Mouse (Mus musculus): ENCODE results near the gene Prelid1. TPM values are rescaled to one million over a fixed set of nuclear protein-coding genes. Genes with fewer than 3 reads are reported as not detected.

The Prelid1 gene
- total and polyA plus RNA-seq, 2 experiments from 2014 or later: 159 to 313 TPM

- Histone ChIP-seq H3K9me3 (ENCODE audit: low read length) (no peaks in the 10 kb centered on the region), H3K27me3 (ENCODE audit: insufficient read depth, low read length) (no peaks in the 10 kb centered on the region), H3K36me3 (ENCODE audit: insufficient read depth) (peaks cover 4% of the 10 kb centered on the region), H3K4me2 (ENCODE audit: low read depth) (peak overlapping the region; percentile 95), H3K27ac (ENCODE audit: low read depth, low read length) (no peak overlapping the region), H3K4me3 (ENCODE audit: low read depth, low read length) (peak overlapping the region; percentile 69), H3K9ac (no peak overlapping the region), H3K4me1 (ENCODE audit: insufficient read depth) (peaks cover 5% of the 10 kb centered on the region; the same call in 1 of the 2 replicates)
- DNase-seq: no peak
- peak; percentile 65 for TF ChIP-seq CTCF (IDR thresholded peaks at IDR 0.05; ENCODE audit: low read depth)
- ATAC-seq: no peak
- WGBS: 51% methylated on average over 14 of the region's 14 CpGs
These were observed 10.5 kb downstream of the Prelid1 start for GRCm38 (mm10) chr13:55330567-55331400.

GRCm38 (mm10) chr13:55332331-55332730 lies 12.0 kb downstream of the Prelid1 start:
- no peak overlapping the region for H3K4me2 ChIP-seq (ENCODE audit: low read depth)
- no peak overlapping the region for H3K27ac ChIP-seq (ENCODE audit: low read depth, low read length)
- H3K4me1 ChIP-seq (ENCODE audit: insufficient read depth): peaks cover 1% of the 10 kb centered on the region; the same call in 1 of the 2 replicates
- WGBS: 81% methylated on average over 3 of the region's 3 CpGs
- H3K36me3 ChIP-seq (ENCODE audit: insufficient read depth): no peaks in the 10 kb centered on the region
- ATAC-seq: no peak
- H3K9ac ChIP-seq: no peak overlapping the region
- no peaks in the 10 kb centered on the region for H3K27me3 ChIP-seq (ENCODE audit: insufficient read depth, low read length)
- TF ChIP-seq CTCF (IDR thresholded peaks at IDR 0.05; ENCODE audit: low read depth): no peak
- no peaks in the 10 kb centered on the region for H3K9me3 ChIP-seq (ENCODE audit: low read length)
- DNase-seq: no peak
- no peak overlapping the region for H3K4me3 ChIP-seq (ENCODE audit: low read depth, low read length)

GRCm38 (mm10) chr13:55335701-55336100 lies 15.4 kb downstream of the Prelid1 start:
- Histone ChIP-seq H3K4me2 (ENCODE audit: low read depth) (no peak overlapping the region), H3K4me3 (ENCODE audit: low read depth, low read length) (no peak overlapping the region), H3K9me3 (ENCODE audit: low read length) (no peaks in the 10 kb centered on the region), H3K36me3 (ENCODE audit: insufficient read depth) (no peaks in the 10 kb centered on the region), H3K27ac (ENCODE audit: low read depth, low read length) (no peak overlapping the region), H3K27me3 (ENCODE audit: insufficient read depth, low read length) (no peaks in the 10 kb centered on the region), H3K4me1 (ENCODE audit: insufficient read depth) (no peaks in the 10 kb centered on the region), H3K9ac (no peak overlapping the region)
- ATAC-seq (no peak), DNase-seq (no peak)
- 89% methylated on average over 4 of the region's 4 CpGs for WGBS
- no peak for TF ChIP-seq CTCF (IDR thresholded peaks at IDR 0.05; ENCODE audit: low read depth)

GRCm38 (mm10) chr13:55337341-55337975 lies 17.2 kb downstream of the Prelid1 start:
- 78% methylated on average over 10 of the region's 10 CpGs for WGBS
- no peak overlapping the region for H3K4me3 ChIP-seq (ENCODE audit: low read depth, low read length)

GRCm38 (mm10) chr13:55338131-55339054 lies 18.1 kb downstream of the Prelid1 start:
- H3K9me3 ChIP-seq (ENCODE audit: low read length): no peaks in the 10 kb centered on the region
- no peaks in the 10 kb centered on the region for H3K36me3 ChIP-seq (ENCODE audit: insufficient read depth)
- no peak for TF ChIP-seq CTCF (IDR thresholded peaks at IDR 0.05; ENCODE audit: low read depth)
- DNase-seq: peak; percentile 29
- WGBS: 52% methylated on average over 12 of the region's 12 CpGs
- no peaks in the 10 kb centered on the region for H3K4me1 ChIP-seq (ENCODE audit: insufficient read depth)
- no peak overlapping the region for H3K4me3 ChIP-seq (ENCODE audit: low read depth, low read length)
- no peaks in the 10 kb centered on the region for H3K27me3 ChIP-seq (ENCODE audit: insufficient read depth, low read length)
- no peak overlapping the region for H3K9ac ChIP-seq
- no peak overlapping the region for H3K27ac ChIP-seq (ENCODE audit: low read depth, low read length)
- H3K4me2 ChIP-seq (ENCODE audit: low read depth): no peak overlapping the region
- ATAC-seq: peak; percentile 29

More at GRCm38 (mm10) chr13:55337341-55337975, 17.2 kb downstream of the Prelid1 start:
- no peak for DNase-seq
- Histone ChIP-seq H3K36me3 (ENCODE audit: insufficient read depth) (no peaks in the 10 kb centered on the region), H3K9me3 (ENCODE audit: low read length) (no peaks in the 10 kb centered on the region), H3K4me2 (ENCODE audit: low read depth) (no peak overlapping the region), H3K27ac (ENCODE audit: low read depth, low read length) (no peak overlapping the region), H3K4me1 (ENCODE audit: insufficient read depth) (no peaks in the 10 kb centered on the region), H3K27me3 (ENCODE audit: insufficient read depth, low read length) (no peaks in the 10 kb centered on the region), H3K9ac (no peak overlapping the region)
- no peak for TF ChIP-seq CTCF (IDR thresholded peaks at IDR 0.05; ENCODE audit: low read depth)
- no peak for ATAC-seq

GRCm38 (mm10) chr13:55339259-55339658 lies 19.0 kb downstream of the Prelid1 start:
- no peak for TF ChIP-seq CTCF (IDR thresholded peaks at IDR 0.05; ENCODE audit: low read depth)
- H3K4me1 ChIP-seq (ENCODE audit: insufficient read depth): no peaks in the 10 kb centered on the region
- no peaks in the 10 kb centered on the region for H3K9me3 ChIP-seq (ENCODE audit: low read length)
- H3K4me3 ChIP-seq (ENCODE audit: low read depth, low read length): no peak overlapping the region
- H3K4me2 ChIP-seq (ENCODE audit: low read depth): no peak overlapping the region
- H3K9ac ChIP-seq: no peak overlapping the region
- peaks cover 5% of the 10 kb centered on the region; the same call in 1 of the 2 replicates for H3K36me3 ChIP-seq (ENCODE audit: insufficient read depth)
- no peak overlapping the region for H3K27ac ChIP-seq (ENCODE audit: low read depth, low read length)
- ATAC-seq: no peak
- DNase-seq: no peak
- no peaks in the 10 kb centered on the region for H3K27me3 ChIP-seq (ENCODE audit: insufficient read depth, low read length)
- WGBS: 30% methylated on average over 2 of the region's 2 CpGs
